Mouse (Mus musculus) lung, embryonic 15.5 days (tissue): Measurements from ENCODE around the gene Tex26. TPM values are rescaled to one million over a fixed set of nuclear protein-coding genes. Genes with fewer than 3 reads are reported as not detected.

ENCODE experiments used
- ATAC-seq: fragments of 200-750 bp; cut with Nextera tagmentation; 2 replicates; pipeline ENCODE4 v1.8.0; 2017; ENCODE audit warnings: moderate number of reproducible peaks, borderline replicate concordance; ENCODE audit not compliant: low FRiP score, low TSS enrichment; ENCODE audit errors: extremely low read depth
- H3K27ac ChIP-seq: fragments of 300-500 bp; sonication (generic); 2 replicates; pipeline ENCODE4 v1.5.1; 2015; ENCODE audit warnings: moderate library complexity, mild to moderate bottlenecking, inconsistent platforms
- H3K27me3 ChIP-seq: fragments of 300-500 bp; sonication (generic); 2 replicates; pipeline ENCODE4 v1.6.1; 2015; ENCODE audit warnings: inconsistent platforms
- H3K36me3 ChIP-seq: fragments of 300-500 bp; sonication (generic); 2 replicates; pipeline ENCODE4 v1.6.1; 2015; ENCODE audit warnings: inconsistent platforms
- H3K4me1 ChIP-seq: fragments of 300-500 bp; sonication (generic); 2 replicates; pipeline ENCODE4 v1.6.1; 2015; ENCODE audit warnings: inconsistent platforms
- H3K4me2 ChIP-seq: fragments of 300-500 bp; sonication (generic); 2 replicates; pipeline ENCODE4 v1.6.1; 2015; ENCODE audit warnings: inconsistent platforms, mild to moderate bottlenecking, moderate library complexity
- H3K4me3 ChIP-seq: fragments of 300-500 bp; sonication (generic); 2 replicates; pipeline ENCODE4 v1.5.1; 2015; ENCODE audit warnings: mild to moderate bottlenecking, inconsistent platforms
- H3K9ac ChIP-seq: fragments of 300-500 bp; sonication (generic); 2 replicates; pipeline ENCODE4 v1.6.1; 2015; ENCODE audit warnings: inconsistent platforms
- H3K9me3 ChIP-seq: fragments of 300-500 bp; sonication (generic); 2 replicates; pipeline ENCODE4 v1.6.1; 2016; ENCODE audit warnings: inconsistent platforms
- WGBS: fragments of 180-500 bp; shearing (Covaris S2); methylation state at CpG from one replicate; pipeline ENCODE4 v1.1.7; 2015; 5-methylcytosine and 5-hydroxymethylcytosine counted together
- polyA plus RNA-seq: library from polyadenylated mRNA; unstranded; fragments of >200 nt; fragmentation: Nextera tagmentation; extraction: Ambion mirVana; gene quantifications from 2 replicates; pipeline ENCODE4 v1.2.1, GENCODE M21; 2015

Gene Tex26
- polyA plus RNA-seq, 1 experiment from 2014 or later, result 1.7 TPM

GRCm38 (mm10) chr5:149465305-149465704 is 25.8 kb downstream of the Tex26 start:
- Histone ChIP-seq H3K4me2 (no peak overlapping the region), H3K36me3 (no peaks in the 10 kb centered on the region), H3K9me3 (no peaks in the 10 kb centered on the region), H3K4me1 (peaks cover 29% of the 10 kb centered on the region), H3K27ac (no peak overlapping the region), H3K27me3 (no peaks in the 10 kb centered on the region), H3K4me3 (no peak overlapping the region), H3K9ac (no peak overlapping the region)
- no peak for ATAC-seq
- WGBS, result 19% methylated on average over 3 of the region's 5 CpGs

- H3K9ac ChIP-seq, result no peak overlapping the region
- no peak overlapping the region for H3K27ac ChIP-seq
- H3K27me3 ChIP-seq, result no peaks in the 10 kb centered on the region
- H3K9me3 ChIP-seq, result no peaks in the 10 kb centered on the region
- H3K4me1 ChIP-seq, result no peaks in the 10 kb centered on the region
- no peak overlapping the region for H3K4me2 ChIP-seq
- no peaks in the 10 kb centered on the region for H3K36me3 ChIP-seq
- no peak for ATAC-seq
- H3K4me3 ChIP-seq, result no peak overlapping the region
- 93% methylated on average over 9 of the region's 9 CpGs for WGBS
Observed at GRCm38 (mm10) chr5:149474142-149474541, 34.7 kb downstream of the Tex26 start.

GRCm38 (mm10) chr5:149474701-149475468 is 35.4 kb downstream of the Tex26 start:
- 88% methylated on average over 16 of the region's 16 CpGs for WGBS
- no peak for ATAC-seq
- Histone ChIP-seq H3K27me3 (no peaks in the 10 kb centered on the region), H3K9ac (no peak overlapping the region), H3K4me3 (no peak overlapping the region), H3K27ac (no peak overlapping the region), H3K4me1 (0 out of 2 replicates have a peak, but pooled peaks cover 3% of the 10 kb centered on the region), H3K4me2 (no peak overlapping the region), H3K36me3 (no peaks in the 10 kb centered on the region), H3K9me3 (no peaks in the 10 kb centered on the region)

GRCm38 (mm10) chr5:149481920-149482319 is 42.5 kb downstream of the Tex26 start:
- Histone ChIP-seq H3K27ac (no peak overlapping the region), H3K4me2 (no peak overlapping the region), H3K4me1 (0 out of 2 replicates have a peak, but pooled peaks cover 3% of the 10 kb centered on the region), H3K9ac (no peak overlapping the region), H3K36me3 (no peaks in the 10 kb centered on the region), H3K9me3 (no peaks in the 10 kb centered on the region), H3K4me3 (no peak overlapping the region), H3K27me3 (no peaks in the 10 kb centered on the region)
- ATAC-seq, result no peak
- 89% methylated on average over 7 of the region's 7 CpGs for WGBS

- no peak for ATAC-seq
Observed at GRCm38 (mm10) chr5:149483321-149484052, 44.0 kb downstream of the Tex26 start.

GRCm38 (mm10) chr5:149484270-149484669 is 44.8 kb downstream of the Tex26 start:
- H3K36me3 ChIP-seq, result no peaks in the 10 kb centered on the region
- H3K9me3 ChIP-seq, result no peaks in the 10 kb centered on the region
- WGBS, result 54% methylated on average over 12 of the region's 12 CpGs
- H3K4me2 ChIP-seq, result no peak overlapping the region
- no peak for ATAC-seq
- no peak overlapping the region for H3K9ac ChIP-seq
- H3K27ac ChIP-seq, result no peak overlapping the region
- no peak overlapping the region for H3K4me3 ChIP-seq
- peaks cover 5% of the 10 kb centered on the region; the same call in 1 of the 2 replicates for H3K4me1 ChIP-seq
- H3K27me3 ChIP-seq, result no peaks in the 10 kb centered on the region

More at GRCm38 (mm10) chr5:149483321-149484052, 44.0 kb downstream of the Tex26 start:
- Histone ChIP-seq H3K4me1 (0 out of 2 replicates have a peak, but pooled peaks cover 3% of the 10 kb centered on the region), H3K9ac (no peak overlapping the region), H3K4me2 (no peak overlapping the region), H3K36me3 (no peaks in the 10 kb centered on the region), H3K27me3 (no peaks in the 10 kb centered on the region), H3K27ac (no peak overlapping the region), H3K4me3 (no peak overlapping the region), H3K9me3 (no peaks in the 10 kb centered on the region)
- 66% methylated on average over 12 of the region's 12 CpGs for WGBS

GRCm38 (mm10) chr5:149485447-149485846 is 46.0 kb downstream of the Tex26 start:
- WGBS, result 86% methylated on average over 6 of the region's 6 CpGs
- Histone ChIP-seq H3K9me3 (no peaks in the 10 kb centered on the region), H3K9ac (no peak overlapping the region), H3K4me1 (peaks cover 4% of the 10 kb centered on the region; the same call in 1 of the 2 replicates), H3K4me3 (no peak overlapping the region), H3K4me2 (no peak overlapping the region), H3K27me3 (no peaks in the 10 kb centered on the region), H3K27ac (no peak overlapping the region), H3K36me3 (no peaks in the 10 kb centered on the region)
- ATAC-seq, result no peak

- no peak overlapping the region for H3K27ac ChIP-seq
- no peaks in the 10 kb centered on the region for H3K27me3 ChIP-seq
- H3K9me3 ChIP-seq, result no peaks in the 10 kb centered on the region
- WGBS, result 30% methylated on average over 11 of the region's 11 CpGs
- H3K4me3 ChIP-seq, result no peak overlapping the region
- no peak overlapping the region for H3K4me2 ChIP-seq
- H3K36me3 ChIP-seq, result no peaks in the 10 kb centered on the region
- H3K4me1 ChIP-seq, result peaks cover 4% of the 10 kb centered on the region; the same call in 1 of the 2 replicates
- no peak for ATAC-seq
- H3K9ac ChIP-seq, result no peak overlapping the region
Observed at GRCm38 (mm10) chr5:149488360-149489021, 49.0 kb downstream of the Tex26 start.

GRCm38 (mm10) chr5:149489136-149489535 is 49.7 kb downstream of the Tex26 start:
- no peak for ATAC-seq
- WGBS, result 47% methylated on average over 11 of the region's 11 CpGs

GRCm38 (mm10) chr5:149490275-149490674 is 50.8 kb downstream of the Tex26 start:
- no peaks in the 10 kb centered on the region for H3K27me3 ChIP-seq
- no peak overlapping the region for H3K4me2 ChIP-seq
- H3K36me3 ChIP-seq, result no peaks in the 10 kb centered on the region
- no peak overlapping the region for H3K9ac ChIP-seq
- ATAC-seq, result no peak
- H3K4me1 ChIP-seq, result peaks cover 4% of the 10 kb centered on the region; the same call in 1 of the 2 replicates
- H3K27ac ChIP-seq, result no peak overlapping the region
- 61% methylated on average over 15 of the region's 15 CpGs for WGBS
- H3K4me3 ChIP-seq, result no peak overlapping the region
- no peaks in the 10 kb centered on the region for H3K9me3 ChIP-seq

More at GRCm38 (mm10) chr5:149489136-149489535, 49.7 kb downstream of the Tex26 start:
- Histone ChIP-seq H3K9me3 (no peaks in the 10 kb centered on the region), H3K27ac (no peak overlapping the region), H3K36me3 (no peaks in the 10 kb centered on the region), H3K4me3 (no peak overlapping the region), H3K9ac (no peak overlapping the region), H3K4me1 (peaks cover 4% of the 10 kb centered on the region; the same call in 1 of the 2 replicates), H3K27me3 (no peaks in the 10 kb centered on the region), H3K4me2 (no peak overlapping the region)

- 65% methylated on average over 6 of the region's 6 CpGs for WGBS
- Histone ChIP-seq H3K27ac (no peak overlapping the region), H3K36me3 (no peaks in the 10 kb centered on the region), H3K4me3 (no peak overlapping the region), H3K4me2 (no peak overlapping the region), H3K9ac (no peak overlapping the region), H3K27me3 (no peaks in the 10 kb centered on the region), H3K4me1 (0 out of 2 replicates have a peak, but pooled peaks cover 4% of the 10 kb centered on the region), H3K9me3 (no peaks in the 10 kb centered on the region)
- ATAC-seq, result no peak
Observed at GRCm38 (mm10) chr5:149495655-149496054, 56.2 kb downstream of the Tex26 start.
